Mouse (Mus musculus): ENCODE measurements around the gene Stum.
A peak's percentile ranks its signal among the peaks of the same experiment; 100 is the strongest.
"Not testable (repeated sequence)": the region's sequence is repeated elsewhere in the genome, so short reads cannot be mapped to it uniquely, and the experiment has no call there.

Gene Stum

DNA sequence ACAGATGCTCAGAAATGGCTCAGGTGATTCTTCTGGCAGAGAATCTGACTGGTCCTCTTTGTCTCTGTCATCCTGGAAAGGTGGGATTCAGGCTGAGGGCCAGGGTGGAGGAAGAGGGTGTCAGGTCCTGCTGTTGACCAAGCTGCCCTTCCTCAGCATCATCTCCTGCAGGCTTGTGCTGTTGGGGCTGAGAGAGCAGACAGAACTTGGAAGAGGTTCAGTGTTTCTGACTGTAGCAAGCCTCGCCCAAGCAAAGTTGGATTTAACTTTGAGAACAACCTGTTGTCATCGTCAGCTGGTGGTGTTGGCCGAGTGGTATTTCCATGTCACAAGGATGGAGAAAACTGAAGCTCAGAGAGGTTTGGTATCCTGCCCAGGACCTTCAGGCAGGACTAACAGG, 78.6 kb downstream of the Stum start:
- no peak for DNase-seq (ENCODE audit: low spot score)

DNA sequence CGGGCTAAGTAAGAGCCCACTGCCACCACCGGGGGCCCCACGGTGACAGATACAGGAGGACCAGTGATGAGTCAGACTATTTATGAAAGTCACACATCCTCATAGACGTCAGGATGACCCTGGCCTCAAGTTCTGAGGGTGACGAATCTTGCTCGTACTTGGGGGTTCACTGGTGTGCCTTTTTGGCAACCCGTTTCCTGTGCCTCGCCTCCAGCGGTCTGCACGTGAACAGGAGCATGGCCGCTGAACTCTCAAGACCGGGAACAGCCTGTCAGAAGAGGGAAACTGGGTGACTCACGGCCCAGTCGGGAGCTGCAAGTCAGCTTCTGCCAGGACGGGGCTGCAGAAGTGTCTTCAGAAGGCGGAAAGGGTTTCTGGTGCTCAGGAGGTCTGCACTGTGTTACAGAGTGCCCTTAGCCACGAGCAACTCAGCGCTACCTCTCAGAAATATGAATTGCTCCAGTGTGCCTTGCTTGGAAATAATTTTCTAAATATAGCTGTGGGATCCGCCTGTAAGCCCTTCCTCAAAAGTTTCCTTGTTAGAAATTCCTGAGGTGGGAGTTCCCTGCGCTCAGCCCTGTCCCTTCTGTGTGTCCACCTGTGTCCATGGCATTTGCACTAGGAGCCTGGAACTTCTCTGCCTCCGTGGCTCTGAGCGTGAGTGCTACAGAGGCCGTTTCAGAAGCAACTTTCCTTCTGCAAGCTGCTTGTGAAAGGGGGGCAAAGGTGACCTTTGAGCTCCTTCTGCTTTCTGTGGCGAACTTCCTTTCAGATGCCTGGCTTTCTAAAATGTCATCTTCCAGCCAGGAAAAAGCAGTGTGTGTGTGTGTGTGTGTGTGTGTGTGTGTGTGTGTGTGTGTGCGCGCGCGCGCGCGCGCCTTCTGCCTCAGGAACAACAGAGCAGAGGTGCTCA, 79.4 kb downstream of the Stum start:
- no peak for DNase-seq (ENCODE audit: low spot score)

DNA sequence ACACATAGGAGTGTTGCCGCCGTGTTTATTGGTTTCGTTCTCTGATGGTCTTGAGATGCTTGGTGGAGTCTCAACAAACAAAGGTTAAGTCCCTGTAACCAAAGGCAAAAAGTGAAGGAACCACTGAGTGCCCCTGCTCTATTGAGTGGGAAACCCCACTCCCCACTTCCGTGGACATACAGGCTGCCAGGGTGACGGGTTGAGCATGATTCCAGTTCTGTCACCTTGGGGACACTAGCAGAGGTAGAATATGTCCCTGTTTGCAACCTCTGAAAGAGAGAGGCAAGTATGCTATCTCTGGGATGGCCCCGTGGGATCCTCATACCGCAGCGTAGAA, 80.0 kb downstream of the Stum start:
- no peak for DNase-seq (ENCODE audit: low spot score)

DNA sequence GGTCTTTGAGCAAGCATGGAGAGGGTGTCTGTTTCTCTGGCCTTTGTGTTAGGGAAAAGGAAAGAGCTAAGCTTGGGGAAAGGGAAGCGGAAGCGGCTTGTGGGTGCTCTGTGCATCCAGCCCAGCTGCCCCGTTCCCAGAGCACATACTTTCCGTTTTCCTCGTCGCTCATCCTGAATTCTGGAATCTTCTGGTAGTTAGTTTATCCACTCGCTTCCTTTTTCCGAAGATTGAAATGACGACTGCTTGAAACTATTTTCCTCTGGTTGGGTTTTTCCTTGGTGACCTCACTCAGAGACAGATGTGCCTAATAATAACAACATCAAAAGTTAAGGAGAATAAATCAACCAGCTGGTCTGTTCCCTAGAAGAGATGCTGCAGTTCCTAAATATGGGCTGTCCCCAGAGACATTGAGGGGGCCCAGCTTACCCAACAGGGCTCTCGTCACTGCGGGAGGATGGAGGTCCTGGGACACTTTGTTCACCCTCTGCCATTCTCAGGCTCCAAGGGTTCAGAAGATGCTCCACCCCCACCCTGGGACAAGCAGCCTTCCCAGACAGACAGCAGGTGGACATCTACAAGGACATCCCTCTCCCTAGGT, 80.7 kb downstream of the Stum start:
- no peak for DNase-seq (ENCODE audit: low spot score)

DNA sequence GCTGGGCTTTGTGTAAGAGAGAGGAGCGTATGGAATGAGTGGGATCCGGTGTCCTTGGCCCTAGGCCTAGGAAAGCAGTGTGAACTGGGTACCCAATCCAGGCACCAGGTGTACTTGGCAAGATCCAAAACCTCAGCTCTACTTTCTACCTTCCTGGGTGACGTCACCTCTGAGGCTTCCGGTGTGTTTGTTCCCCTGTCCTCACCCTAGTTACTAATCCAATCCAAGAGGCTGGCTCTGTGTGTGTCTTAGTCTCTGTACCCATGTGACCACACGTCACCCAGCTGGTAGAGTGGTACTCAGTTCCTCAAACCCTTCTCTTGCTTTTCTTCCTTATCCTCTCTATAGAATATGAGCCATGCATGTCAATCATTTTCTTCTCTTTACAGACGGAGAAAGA, 81.6 kb downstream of the Stum start:
- DNase-seq (ENCODE audit: low spot score): no peak

DNA sequence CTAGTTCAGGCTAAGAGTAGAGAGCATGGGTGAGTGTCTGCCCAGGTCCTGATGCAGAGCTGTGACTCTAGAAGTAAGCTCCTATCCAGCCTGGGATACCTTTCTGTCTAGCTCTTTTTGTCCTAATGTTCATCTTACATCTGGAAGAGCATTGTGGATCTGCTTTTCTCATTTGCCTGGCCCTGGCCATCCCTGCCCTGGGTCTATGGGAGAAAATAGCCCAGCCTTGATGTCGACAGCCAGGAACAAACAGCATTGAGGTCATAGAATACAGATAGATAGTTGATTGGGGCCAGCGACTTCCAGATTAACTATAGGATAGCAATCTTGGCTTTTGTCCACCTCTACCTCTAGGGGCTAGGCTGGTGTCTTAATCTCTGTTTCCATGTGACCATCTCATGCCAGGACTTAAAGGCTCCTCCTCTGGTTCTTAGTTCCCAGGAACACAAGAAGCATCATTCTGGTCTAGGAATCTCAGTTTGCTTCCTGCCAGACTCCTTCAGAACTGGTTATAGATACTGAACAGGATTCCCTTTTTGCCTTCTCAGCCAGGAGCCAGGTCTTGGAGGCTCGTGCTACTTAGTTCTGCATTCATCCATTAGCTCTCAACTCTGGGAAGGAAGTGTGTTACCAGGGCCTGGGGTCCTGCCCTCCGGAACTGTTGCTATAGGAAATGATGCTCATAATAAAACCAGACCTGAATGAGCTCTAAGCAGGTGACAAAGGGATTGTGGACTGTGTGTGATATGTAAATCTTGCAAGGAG, 82.4 kb downstream of the Stum start:
- DNase-seq (ENCODE audit: low spot score): no peak

DNA sequence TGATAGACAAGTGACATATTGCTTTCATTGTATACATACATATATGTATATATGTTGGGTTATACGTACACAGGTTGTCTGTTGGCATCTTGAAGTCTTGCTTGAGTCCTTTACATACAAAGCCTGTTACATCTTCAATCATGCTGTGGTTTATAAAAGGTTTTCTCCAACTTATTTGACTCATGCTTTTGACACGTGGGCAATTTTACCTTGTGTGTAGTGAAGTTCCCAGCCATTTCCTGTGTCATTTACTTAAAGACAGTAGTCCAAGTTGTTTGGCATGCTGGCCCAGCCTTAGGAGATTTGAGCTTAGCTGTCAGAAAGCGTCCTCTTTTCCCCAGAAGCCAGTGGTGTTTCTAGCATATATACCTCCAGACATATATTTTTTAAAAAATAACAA, 84.9 kb downstream of the Stum start:
- DNase-seq (ENCODE audit: low spot score): no peak

DNA sequence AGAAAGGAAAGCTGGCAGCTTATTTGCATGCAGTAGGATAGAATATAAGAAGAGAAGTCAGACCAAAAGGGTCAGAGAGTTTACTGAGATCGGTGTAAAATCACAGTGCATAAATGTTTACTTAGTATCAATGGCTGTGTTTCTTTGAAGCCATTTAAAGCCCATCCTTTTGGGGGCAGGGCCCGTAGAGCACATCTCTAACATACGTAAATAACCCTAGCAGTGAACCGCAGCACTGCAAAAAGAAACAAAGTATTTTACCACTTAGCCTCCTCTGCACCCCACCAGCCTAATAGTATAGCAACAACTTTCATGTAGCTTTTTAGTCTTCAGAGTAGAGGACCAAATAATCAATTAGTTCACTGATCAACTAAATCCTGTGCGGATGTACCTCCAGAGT, 85.6 kb downstream of the Stum start:
- DNase-seq (ENCODE audit: low spot score): no peak

DNA sequence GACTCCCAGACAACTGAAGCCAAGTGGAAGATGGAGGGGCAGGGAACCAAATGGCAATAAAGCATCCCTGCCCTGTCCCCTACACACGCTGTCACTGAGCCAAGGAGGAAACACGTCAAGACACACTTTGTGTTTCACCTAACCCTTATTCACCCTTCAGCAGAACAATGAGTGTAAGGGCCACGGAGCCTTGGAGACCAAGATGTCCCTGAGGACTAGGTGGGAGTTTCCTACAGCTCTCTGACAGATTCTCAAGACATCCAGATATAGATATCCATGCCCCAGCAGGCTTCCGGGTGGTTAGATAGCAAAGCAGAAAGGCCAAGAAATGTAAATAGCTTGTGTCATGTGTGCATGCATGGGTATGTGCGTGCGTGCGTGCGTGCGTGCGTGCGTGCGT, 89.4 kb downstream of the Stum start:
- DNase-seq (ENCODE audit: low spot score): no peak

DNA sequence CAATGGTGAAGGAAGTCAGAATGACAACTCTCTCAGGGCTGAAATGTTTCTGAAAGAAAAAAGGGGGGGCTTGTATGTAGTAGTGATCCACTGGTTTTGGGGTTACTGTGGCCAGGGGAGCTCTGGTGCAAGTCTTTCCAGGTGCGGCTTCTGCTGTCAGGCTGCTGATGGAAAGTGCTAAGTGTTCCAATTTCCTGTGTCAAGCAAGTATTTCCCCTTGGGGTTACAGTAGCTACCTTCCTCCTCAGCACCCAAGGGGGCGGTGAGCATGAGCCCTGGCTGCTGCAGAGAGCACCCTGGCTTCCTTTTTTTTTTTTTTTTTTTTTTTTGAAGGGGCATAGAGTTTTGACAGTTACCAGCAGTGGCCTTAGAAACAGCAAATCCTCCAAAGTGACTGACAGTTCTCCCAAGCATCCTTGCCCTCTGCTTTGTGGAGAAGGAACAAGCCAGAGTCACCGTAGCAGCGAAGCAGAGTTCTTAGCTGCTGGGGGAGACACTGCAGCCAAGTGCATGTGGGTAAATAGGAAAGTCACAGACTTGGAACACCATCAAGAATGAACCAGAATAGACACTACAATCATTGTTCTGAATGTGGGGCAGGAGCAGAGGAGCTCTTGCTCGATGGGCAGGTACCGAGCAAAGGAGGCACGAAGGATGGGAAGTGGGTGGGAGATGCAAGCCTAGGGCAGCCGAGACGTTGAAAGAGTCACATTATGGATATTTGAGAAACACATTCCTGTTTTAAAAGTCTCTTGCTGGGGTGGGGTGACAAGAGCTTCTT, 90.1 kb downstream of the Stum start:
- no peak for DNase-seq (ENCODE audit: low spot score)

DNA sequence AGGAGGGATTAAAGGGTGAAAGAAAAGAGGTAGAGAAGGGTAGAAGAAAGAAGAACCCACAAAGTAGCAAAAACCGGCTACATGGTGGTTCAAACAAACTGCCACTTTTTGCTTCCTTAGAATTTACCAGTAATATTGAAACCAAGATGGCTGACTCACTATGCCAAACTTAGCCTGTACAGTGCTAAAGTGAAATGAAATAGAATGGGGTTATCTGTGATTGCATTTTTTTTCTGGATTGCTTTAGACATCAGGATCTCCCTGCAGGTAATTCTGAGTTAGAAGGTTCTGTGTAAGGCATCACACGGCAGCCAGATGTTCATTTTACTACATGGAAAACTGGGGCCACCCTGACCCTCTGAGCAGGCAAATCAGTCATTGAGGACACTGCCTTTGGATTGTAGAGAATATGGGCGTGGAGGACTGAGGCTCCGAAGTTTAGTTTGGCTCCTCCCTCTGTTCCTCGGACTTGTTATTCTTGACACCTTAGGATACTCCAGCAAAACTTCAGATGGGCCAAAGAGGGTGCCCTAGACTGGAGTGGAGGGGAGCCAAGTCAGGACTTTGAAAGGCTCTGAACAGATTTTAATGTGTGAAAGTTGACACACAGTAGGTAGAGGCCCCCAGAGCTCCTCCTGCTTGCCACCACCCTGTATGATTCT, 91.0 kb downstream of the Stum start:
- no peak for DNase-seq (ENCODE audit: low spot score)

DNA sequence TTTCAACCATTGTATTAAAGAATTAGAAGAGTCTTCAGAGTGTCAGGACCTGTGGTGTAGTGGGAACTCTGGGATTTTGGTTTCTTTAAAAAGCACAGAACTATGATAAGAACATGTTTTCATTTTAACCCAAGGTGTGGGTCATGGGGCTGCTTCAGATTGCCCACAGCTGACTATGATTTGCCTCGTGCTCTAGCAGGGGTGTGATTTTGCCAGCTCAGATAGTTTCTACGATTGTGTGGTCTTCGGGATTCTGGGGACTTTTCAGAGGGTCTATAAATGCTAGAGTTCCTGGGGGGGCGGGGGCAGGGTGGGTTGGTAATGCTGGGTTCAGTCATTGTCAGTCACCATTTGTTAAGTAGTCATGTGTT, 91.7 kb downstream of the Stum start:
- no peak for DNase-seq (ENCODE audit: low spot score)

DNA sequence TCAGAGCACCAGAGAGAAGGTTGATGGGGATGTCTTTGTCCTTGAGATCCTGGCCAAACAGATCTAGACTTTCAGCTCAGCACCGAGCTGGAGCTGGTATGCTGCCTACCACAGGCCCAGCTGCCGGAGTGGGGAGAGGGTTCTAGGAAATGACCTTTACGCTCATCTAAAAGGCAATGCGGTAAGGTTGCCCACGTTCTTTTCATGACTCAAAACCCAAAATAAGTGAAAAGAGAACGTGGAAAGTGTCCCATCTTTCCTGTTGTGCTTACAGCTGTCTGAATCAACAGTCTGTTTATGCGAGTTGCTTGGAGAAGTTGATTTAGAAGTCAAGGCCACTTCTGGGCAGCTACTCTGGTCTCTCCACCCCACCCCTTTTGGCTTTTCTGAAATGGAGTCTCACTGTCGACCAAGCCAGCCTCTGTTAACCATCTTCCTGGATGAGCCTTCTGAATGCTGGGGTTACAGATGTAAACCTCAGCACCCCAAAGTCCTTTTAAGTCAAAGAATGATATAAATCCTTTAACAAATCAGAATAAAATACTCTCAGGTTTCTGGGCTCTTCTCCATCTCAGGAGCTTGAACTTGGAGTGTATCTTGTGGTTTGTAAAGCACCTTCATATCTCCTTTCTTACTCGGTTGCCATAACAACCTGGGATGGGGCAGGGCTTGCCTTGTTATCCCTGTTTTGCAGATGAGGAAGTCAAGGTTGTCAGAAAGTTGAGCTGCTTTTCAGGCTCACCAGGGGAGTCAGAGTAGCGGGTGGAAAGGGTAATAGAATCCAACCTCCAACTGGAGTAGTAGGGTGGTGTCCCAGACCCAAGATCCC, 92.3 kb downstream of the Stum start:
- no peak for DNase-seq (ENCODE audit: low spot score)

DNA sequence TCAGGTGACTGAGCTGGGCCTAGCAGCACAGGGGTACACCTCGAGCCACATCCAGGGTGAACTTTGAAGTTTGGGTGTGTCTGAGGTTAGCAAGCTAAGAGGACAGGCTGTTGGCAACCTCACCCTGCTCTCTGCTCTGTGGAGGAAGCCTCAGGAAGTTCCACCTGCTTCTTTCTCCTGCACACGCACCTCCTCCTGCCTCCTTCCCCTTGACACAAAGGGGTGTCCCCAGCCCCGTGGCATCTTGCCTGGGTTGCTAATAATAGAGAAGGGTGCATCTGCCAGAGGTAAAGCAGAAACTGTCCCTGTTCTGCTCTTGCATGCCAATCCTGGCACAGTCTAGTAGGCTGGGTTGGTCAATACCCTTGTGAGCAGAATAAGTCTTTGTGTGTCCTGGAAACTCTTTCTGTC, 93.0 kb downstream of the Stum start:
- no peak for DNase-seq (ENCODE audit: low spot score)

DNA sequence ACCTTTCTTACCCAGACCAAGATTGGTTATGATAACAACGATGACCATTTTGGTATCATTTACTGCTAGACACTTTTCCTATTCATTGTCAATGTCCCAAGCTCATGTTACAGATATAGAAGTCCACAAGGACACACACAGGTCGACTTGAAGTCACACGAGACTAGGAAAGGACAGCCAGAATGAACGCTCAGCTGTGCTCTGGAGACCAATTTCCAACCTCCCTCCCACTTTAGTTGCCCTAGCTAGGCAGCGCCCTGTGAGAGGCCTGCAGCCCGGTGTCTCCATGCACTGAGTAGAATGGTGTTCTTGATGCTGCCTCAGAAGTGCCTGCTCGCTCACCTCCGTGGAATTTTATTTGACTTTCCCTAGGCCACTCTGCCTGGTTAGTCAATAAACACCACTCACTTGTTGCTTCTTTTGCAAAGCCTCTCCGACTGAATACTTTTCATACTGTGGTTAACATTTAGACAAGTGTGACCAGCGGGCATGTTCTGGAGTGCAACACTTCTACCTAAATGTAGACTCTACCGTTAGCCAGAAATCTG, 94.0 kb downstream of the Stum start:
- not testable (repeated sequence) for DNase-seq (ENCODE audit: low spot score)

DNA sequence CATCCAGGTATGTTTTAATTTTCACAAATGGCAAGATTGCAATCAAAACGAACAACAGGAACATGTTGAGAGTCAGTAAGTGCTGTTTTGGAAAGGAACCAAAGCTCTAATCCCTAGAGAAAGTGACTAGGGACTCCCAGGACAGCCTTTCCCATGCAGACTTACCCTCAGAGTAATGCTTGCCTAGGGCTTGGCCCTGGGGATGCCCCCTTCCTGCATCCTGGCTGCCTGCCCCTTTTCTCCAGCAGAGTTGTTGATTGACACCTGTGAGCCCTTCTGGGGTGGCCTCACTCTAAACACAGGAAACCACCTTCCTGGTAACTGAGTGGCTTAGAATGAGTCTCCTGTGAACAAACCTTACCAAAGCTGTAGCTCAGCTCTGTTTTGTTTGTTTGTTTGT, 94.8 kb downstream of the Stum start:
- DNase-seq (ENCODE audit: low spot score): no peak

DNA sequence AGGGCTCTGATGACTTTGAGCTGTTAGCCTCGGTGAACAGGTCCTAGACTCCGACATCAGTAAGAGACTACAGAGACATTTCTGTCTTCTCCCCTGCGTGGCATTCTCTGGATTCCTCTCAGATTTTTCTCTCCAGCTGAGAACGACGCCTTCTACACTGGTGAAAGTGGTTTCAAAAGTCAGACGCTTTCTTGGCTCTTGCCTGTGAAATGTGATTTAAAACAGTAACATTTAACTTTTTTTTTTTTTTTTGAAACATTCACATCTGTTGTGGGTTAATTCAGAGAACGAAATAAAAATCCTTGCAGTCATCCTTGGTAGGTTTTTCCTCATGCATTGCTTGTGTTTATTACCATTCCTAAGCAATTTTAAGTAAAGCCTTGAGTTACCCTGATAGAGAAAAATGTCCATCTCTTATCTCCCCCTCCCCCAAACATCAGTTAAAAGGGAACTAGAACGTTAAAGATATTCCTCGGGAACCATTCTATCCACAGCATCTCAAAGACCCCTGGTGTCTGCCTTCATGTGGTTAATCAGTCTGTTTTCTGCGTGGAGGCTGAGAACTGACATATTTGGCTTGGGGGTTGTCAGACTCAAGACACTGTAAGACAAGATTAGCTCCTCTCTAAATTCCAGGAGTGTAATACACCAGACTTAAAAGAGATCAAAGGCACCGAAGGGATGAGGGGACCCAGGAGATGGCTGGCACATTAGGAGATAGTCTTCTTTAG, 95.4 kb downstream of the Stum start:
- DNase-seq (ENCODE audit: low spot score): no peak

DNA sequence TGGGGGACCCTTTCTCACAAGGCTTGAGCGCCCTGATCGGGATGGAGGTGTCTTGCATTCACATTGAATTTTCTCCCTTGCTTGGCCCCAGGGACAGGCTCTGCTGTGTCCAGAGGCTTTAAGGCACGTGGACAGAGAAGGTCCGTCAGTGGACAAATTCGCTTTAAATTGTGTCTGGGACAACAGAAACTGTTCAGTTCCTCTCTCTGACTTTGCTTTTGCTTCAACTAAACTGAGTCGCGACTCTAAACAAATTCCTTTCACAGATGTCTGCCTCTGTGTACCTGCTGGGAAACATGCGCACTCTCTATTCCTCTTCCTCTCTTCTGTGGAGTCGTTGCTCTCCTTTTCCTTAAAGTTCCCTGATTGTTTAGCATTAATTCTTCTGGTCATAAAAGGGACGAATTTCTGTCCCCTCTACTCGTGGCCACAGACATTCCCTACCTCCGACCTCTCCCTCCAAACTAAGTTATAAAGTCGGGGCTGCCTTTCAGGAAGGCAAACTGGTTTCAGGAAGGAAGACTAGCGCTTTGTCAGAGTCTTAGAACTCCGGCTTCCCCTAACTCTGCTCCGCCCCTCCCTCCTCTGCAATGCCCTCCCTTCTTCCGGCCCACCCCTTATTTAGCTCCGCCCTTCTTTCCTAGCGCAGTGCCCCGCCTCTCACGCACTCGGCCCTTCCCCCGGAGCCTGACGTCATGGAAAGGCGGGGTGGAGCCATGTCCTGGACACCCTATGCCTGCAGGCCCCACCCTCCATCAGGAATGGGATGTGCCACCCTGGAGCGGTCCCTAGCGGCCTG, 96.2 kb downstream of the Stum start:
- peak; percentile 95 for DNase-seq (ENCODE audit: low spot score)

DNA sequence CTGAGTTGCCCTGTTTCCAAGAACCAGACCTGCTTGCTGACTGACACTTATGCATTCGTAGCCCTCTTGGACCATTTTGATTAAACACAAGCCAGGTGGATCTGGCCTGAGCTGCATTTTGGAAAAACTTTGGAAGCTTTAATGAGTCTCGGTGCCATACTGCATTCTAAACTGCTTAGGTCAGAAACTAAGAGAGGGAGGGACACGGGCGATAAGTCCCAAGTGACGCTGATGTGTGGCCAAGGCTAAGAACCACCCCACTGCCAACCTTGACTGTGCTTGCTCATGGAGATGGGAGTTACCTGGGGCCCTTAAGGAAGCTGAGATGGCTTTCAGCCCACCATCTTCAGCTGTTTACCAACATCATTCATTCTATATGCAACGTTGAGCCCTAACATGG, 98.0 kb downstream of the Stum start:
- no peak for DNase-seq (ENCODE audit: low spot score)

Data from ovary, postnatal 10 days (tissue).